Mouse (Mus musculus) kidney, adult 10 weeks (tissue): ENCODE measurements around the gene Cd300lg. TPM values are rescaled to one million over a fixed set of nuclear protein-coding genes. Genes with fewer than 3 reads are reported as not detected.

Experiments used
- polyA plus RNA-seq: library from polyadenylated mRNA; stranded (reverse); fragments of 350-450 nt; fragmentation: Illumina TruSeq; extraction: RNeasy Lipid Tissue Mini Kit (QIAGEN cat#74804); gene quantifications from one replicate; pipeline ENCODE4 v1.2.3, GENCODE M21; 2014; ENCODE audit warnings: low read depth, low replicate concordance

The Cd300lg gene
- 19.1 TPM for polyA plus RNA-seq

DNA sequence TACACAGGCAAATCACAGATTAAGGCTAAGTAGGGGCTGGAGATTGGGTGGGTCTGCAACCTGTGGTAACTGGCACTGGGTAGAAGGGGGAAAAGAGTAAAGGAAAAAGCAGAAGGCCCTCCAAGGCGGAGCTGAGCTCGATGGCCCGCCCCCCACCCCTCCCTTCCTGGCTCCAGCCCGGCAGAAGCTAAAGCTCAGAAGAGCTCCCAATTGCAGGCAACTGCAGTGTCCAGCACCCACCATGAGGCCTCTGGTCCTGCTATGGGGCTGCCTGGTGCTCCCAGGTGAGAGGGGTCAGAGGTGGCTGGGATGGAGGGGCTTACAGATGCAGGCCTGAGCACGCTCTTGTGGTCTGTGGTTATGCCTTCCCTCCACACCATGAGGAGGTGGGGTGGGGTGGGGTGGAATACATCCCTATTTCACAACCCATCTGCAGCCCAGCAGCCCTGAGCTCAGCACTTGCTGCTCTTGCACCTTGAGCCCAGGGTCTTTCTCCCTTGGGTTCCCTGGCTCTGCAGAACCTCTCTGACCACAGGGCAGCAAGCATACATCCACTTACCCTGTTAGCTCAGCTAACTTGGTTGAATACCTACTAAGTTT, at the start of gene Cd300lg:
Gene Cd300lg (plus strand): TSS at position 160 of the 600 bp plus-strand sequence.

GRCm38 (mm10) chr11:102028087-102028816, 13.1 kb upstream of the Cd300lg start, which contains the start of gene Mpp3:
Gene Mpp3 (minus strand): TSS chr11:102028461.

GRCm38 (mm10) chr11:102087931-102088898, 46.9 kb downstream of the Cd300lg start, which contains the start of gene Mpp2:
Gene Mpp2 (minus strand): TSS chr11:102088515.

DNA sequence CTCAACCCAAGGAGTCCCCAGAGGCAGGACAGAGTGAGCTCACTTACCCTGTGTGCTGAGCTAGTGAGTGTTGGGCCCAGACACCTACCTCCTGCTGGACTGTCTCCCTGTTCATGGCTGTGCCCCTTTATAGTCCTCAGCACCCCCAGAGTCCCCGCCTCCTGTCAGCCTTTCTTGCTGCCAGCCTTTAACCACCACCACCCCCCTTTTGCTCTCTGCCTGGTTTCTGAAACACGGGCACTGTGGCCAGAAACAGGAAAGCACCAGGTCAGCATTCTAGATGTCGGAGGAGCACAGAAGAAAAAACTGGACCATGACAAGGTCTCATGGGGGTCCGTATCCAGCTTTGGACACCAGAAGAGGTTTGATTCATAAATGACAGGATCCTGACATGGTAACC, 59.9 kb downstream of the Cd300lg start, which contains the start of gene Ppy:
Gene Ppy (minus strand): TSS at position 101 of the 400 bp plus-strand sequence.

Other genes starting within 250 kb of the Cd300lg start
- 2.7 TPM for gene Meox1, start 147.1 kb upstream of the Cd300lg start, polyA plus RNA-seq
- gene Sost, start 74.5 kb upstream of the Cd300lg start, polyA plus RNA-seq, result 0.28 TPM
- gene Cfap97d1, start 57.2 kb upstream of the Cd300lg start, polyA plus RNA-seq, result not detected
- 32.9 TPM for gene Dusp3, start 54.5 kb upstream of the Cd300lg start, polyA plus RNA-seq
- 0.44 TPM for gene Mpp3, start 13.0 kb upstream of the Cd300lg start, polyA plus RNA-seq
- gene Mpp2, start 47.0 kb downstream of the Cd300lg start, polyA plus RNA-seq, result 0.49 TPM
- not detected for gene Ppy, start 59.8 kb downstream of the Cd300lg start, polyA plus RNA-seq
- gene Pyy, start 66.3 kb downstream of the Cd300lg start, polyA plus RNA-seq, result not detected
- gene Nags, start 104.0 kb downstream of the Cd300lg start, polyA plus RNA-seq, result not detected
- 2.8 TPM for gene Tmem101, start 114.9 kb downstream of the Cd300lg start, polyA plus RNA-seq
- gene Lsm12, start 143.8 kb downstream of the Cd300lg start, polyA plus RNA-seq, result 31.2 TPM
- gene G6pc3, start 148.1 kb downstream of the Cd300lg start, polyA plus RNA-seq, result 0.93 TPM
- 0.44 TPM for gene Hdac5, start 188.7 kb downstream of the Cd300lg start, polyA plus RNA-seq
- gene BC030867, start 207.4 kb downstream of the Cd300lg start, polyA plus RNA-seq, result not detected
- gene Asb16, start 227.2 kb downstream of the Cd300lg start, polyA plus RNA-seq, result not detected
- 7.2 TPM for gene Tmub2, start 243.4 kb downstream of the Cd300lg start, polyA plus RNA-seq